ENCODE assay signal across 19 mouse cellular contexts in the genomic region with DNA sequence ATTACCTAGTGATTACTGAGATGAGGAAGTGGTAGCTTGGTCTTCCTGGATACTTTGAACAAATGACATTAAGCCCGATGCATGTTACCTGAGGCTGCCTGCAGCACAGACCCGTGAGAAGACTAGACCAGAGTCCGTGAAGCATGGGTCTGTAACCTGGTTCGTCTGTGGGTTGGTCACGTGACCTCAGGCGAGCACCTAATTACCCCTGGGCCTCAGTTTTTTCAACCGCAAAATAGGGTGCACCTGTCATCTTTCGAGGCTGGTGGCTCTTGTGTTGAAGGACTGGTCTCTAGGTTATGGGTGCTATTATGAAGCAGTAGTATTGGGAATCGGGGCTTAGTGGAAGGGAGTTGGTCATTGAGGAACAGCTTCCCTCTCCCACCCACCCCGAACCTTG. TPM values are rescaled to one million over a fixed set of nuclear protein-coding genes. Genes with fewer than 3 reads are reported as not detected.
DNase-seq lines count a peak whose midpoint lies in the region; TF ChIP-seq lines count a peak whose summit lies in the region.
"Had no signal": no experiment of that assay in that cellular context is flagged by ENCODE, and none has a peak within 500 bp of the region (broad histone marks: within the 10 kb centered on the region; RNA-seq: fewer than 3 reads in every experiment).

No protein-coding gene starts in this region.

- TF ChIP-seq RAD21 in CH12.LX (IDR thresholded peaks at IDR 0.05; ENCODE audit: low read depth, low read length): no peak

- dilution Hi-C loops in CH12.LX (cut with MboI; ENCODE audit: extremely low pct_ligation_motif_present, extremely low pct_unique_long_range_greater_than_20kb, low sequenced_read_pairs): no loop called here

- no peak overlapping the region for H3K4me2 ChIP-seq in CH12.LX (ENCODE audit: insufficient read depth, low read depth, poor library complexity, severe bottlenecking)

- no peak overlapping the region for H3K4me3 ChIP-seq in CH12.LX (replicated peaks in 1 of 3; ENCODE audit: low read depth in 2 of 3, low read length in 2 of 3, poor library complexity in 1 of 3)

- no peaks in the 10 kb centered on the region for H3K27me3 ChIP-seq in CH12.LX (replicated peaks)
- H3K27me3 ChIP-seq: Patski had no signal

- intact Hi-C loops in left cerebral cortex, postnatal 10 days (cut with DNase I): no loop called here
- intact Hi-C loops in left cerebral cortex, postnatal 4 days (cut with DNase I): no loop called here

- H3K79me2 ChIP-seq in CH12.LX (replicated peaks; ENCODE audit: control insufficient read depth, extremely low read depth, insufficient read depth, poor library complexity, severe bottlenecking): no peaks in the 10 kb centered on the region

- no peak for TF ChIP-seq EP300 in CH12.LX (IDR thresholded peaks at IDR 0.05; ENCODE audit: low read length)

- H3K4me1 ChIP-seq in CH12.LX (ENCODE audit: control insufficient read depth in 1 of 2, insufficient read depth in 2 of 2): peaks cover 0 to 6% of the 10 kb centered on the region in 2 experiments; a peak in 2 of 4 replicates

- no peak overlapping the region for H3K27ac ChIP-seq in CH12.LX (ENCODE audit: insufficient read depth, low read depth)

- no peak for TF ChIP-seq CTCF in CH12.LX (conservative IDR thresholded peaks at IDR 0.05 in 1 of 2, IDR thresholded peaks at IDR 0.05 in 1 of 2; ENCODE audit: low read depth in 2 of 2, low read length in 2 of 2)

- no peak overlapping the region for H3K9ac ChIP-seq in CH12.LX (ENCODE audit: insufficient read depth, low read depth)

- in situ Hi-C loops in CH12.LX (cut with MboI; ENCODE audit: low pct_ligation_motif_present, low pct_unique_long_range_greater_than_20kb, low sequenced_read_pairs): no loop called here

- no peaks in the 10 kb centered on the region for H3K9me3 ChIP-seq in CH12.LX (replicated peaks; ENCODE audit: low read length)
- H3K9me3 ChIP-seq: G1E had no signal

- DNase-seq in A20 (ENCODE audit: low read depth, low spot score) (peak; percentile 30), CH12.LX (ENCODE audit: extremely low read depth) (no peak)
- DNase-seq in left cerebral cortex, postnatal 10 days (ENCODE audit: extremely low spot score in 1 of 2, low spot score in 2 of 2): no peak
- no peak for DNase-seq in left cerebral cortex, postnatal 4 days
- DNase-seq: adrenal gland, adult 2 months; adrenal gland, adult 8-10 months; adrenal gland, postnatal 10 days; adrenal gland, postnatal 14 days; adrenal gland, postnatal 25 days; adrenal gland, postnatal 36 days; B cell, adult 2 months; cerebellum, adult 11 months; cerebellum, adult 11-12 months; cerebellum, adult 18-20 months; cerebellum, adult 2 months; cerebellum, adult 8-10 months had no signal

- TF ChIP-seq POLR2A in CH12.LX (IDR thresholded peaks at IDR 0.05; ENCODE audit: low read depth, low read length): no peak

- H3K36me3 ChIP-seq in CH12.LX (replicated peaks in 1 of 2; ENCODE audit: control insufficient read depth in 1 of 2, insufficient read depth in 1 of 2, low read length in 1 of 2): no peaks in the 10 kb centered on the region
- H3K36me3 ChIP-seq: G1E had no signal

TF ChIP-seq in CH12.LX, 34 proteins besides CTCF, POLR2A, EP300 and RAD21:
- TF ChIP-seq BHLHE40 (IDR thresholded peaks at IDR 0.05; ENCODE audit: low read depth, low read length) (peak; percentile 83), USF2 (conservative IDR thresholded peaks at IDR 0.05; ENCODE audit: low read depth, low read length) (peak; percentile 81), USF1 (IDR thresholded peaks at IDR 0.05; ENCODE audit: low read depth, low read length) (peak; percentile 74), MAZ (IDR thresholded peaks at IDR 0.05; ENCODE audit: low read depth, low read length) (no peak), MAFK (IDR thresholded peaks at IDR 0.05; ENCODE audit: insufficient replicate concordance, low read length) (no peak), MAX (IDR thresholded peaks at IDR 0.05; ENCODE audit: low read length) (peak; percentile 56), MXI1 (IDR thresholded peaks at IDR 0.05; ENCODE audit: low read depth, low read length) (no peak)

RNA-seq across cellular contexts. Expression of a gene that starts 45.1 kb away (rescaled TPM):
- total RNA-seq in CH12.LX (2012; rRNA removed): not detected in 2 replicates
- not detected in 2 replicates for total RNA-seq in CH12.LX (2014; rRNA removed)
- polyA plus RNA-seq in CH12.LX (2012; ENCODE audit: insufficient read length, low read depth): not detected in 2 replicates
- 100 to 1,000 TPM in 1 of 2 experiments, 10 to 100 TPM in 1; 93.6 to 105 TPM for total RNA-seq in left cerebral cortex, postnatal 10 days (2021)
- total RNA-seq in left cerebral cortex, postnatal 4 days (2021): 10 to 100 TPM; 35.1 to 36.1 TPM
- total RNA-seq: MEL had no signal
- polyA plus RNA-seq: G1E had no signal

Comparison
In these comparisons a context has a peak if more than half of its experiments do, and no peak if none do; other contexts are left out.
1. RNA of a gene that starts 45.1 kb away (total RNA-seq): 93.6 to 105 TPM in left cerebral cortex, postnatal 10 days and 35.1 to 36.1 TPM in left cerebral cortex, postnatal 4 days; not detected in CH12.LX; every median in the first group is over 10 times any median in the second.